Mouse (Mus musculus) frontal cortex, postnatal 25 days (tissue): ENCODE results near the gene Prkg1.

Source experiments
- DNase-seq, 2 experiments: peaks; one replicate each; pipeline ENCODE4 v3.0.0; 2022; ENCODE audit warnings: low spot score in 2 of 2

Prkg1 gene

DNA sequence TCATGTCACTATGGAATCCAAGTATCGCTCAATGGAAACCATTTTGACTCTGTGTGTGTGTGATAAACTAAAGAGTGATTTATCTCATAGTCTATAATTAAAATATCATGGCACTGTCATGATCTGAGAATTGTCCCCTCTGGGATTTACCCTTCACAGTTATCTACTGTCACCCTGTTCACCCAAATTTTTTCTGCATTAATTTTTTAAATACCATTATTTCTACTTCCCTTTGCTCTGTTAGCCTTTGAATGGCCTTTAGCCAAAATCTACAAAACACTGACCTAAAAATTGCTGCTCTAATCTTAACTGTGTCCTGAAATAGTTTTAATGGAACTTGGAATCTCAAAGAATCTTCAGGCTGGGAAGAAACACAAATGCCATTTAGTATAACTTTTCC, 143.1 kb downstream of the Prkg1 start:
- DNase-seq = no peak

DNA sequence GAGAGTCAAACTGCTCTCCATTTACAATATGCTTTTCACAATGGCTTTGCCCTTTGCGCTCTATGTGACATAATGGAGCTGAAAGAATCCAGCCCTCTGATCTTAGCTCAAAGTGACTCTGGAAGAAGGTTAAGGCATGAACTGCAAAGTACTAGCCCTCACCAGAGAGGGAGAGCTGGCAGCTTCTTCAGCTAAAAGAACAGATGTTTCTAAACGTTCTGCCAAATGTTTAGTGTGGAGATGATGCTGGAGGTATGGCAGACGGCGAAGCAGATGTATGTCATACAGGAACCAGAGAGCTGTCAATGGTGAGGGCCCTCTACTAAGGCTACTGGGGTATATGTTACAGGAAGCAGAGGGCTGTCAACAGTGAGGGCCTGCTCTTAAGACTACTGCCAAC, 148.0 kb downstream of the Prkg1 start:
- DNase-seq = no peak

DNA sequence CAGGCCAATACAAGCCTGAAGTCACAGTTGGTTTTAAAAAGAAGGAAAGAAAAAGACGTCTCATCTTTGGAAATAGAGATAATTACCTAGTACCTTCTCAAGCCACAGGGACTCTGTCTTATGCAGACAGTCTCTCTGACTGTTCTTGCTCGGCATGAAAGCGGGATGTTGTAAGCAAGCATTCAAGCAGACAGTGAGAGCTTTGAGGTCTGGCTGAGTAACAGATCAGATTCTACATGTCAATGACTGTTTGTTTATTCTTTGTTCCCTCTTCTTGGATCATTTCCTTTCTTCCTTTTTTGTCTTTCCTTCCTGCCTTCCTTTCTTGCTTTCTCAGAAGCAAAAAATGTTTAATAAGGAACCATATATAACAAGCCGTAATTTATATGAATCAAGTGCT, 148.7 kb downstream of the Prkg1 start:
- no peak for DNase-seq

DNA sequence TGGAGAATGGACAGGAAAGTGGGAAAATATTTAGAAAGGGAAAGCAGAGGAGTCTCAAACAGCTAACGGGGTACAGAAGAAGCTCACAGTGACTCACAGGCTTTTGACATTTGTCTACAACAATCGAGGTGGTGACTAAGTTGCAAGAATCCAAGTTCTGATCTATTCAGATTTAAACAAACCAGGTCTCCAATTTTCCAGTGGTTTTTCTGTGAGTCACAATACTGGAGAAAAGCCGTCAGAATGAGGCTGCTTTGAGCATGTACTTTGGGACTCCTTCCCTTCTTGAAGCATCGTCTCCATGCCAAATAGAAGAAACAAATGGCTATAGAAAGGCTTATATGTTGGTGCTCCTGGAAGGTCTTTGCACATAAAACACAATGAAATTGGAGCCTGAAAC, 151.7 kb downstream of the Prkg1 start:
- no peak for DNase-seq

DNA sequence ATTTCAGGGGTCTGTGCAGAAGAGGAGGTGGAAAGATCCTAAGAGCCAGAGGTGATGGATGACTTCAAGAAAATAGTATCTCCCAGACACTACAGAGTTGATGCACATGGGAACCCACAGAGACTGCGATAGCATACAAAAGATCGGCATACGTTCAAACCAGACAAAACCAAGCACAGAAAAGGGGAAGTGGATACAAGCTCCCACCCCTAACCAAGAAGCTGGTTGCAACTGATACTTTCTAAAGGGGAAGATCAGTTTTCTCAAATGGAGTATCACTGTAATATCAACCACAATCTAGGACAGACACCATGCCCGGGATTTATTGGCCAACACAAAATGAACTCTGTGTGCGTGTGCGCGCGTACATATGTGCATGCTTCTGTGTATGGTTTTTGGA, 162.3 kb downstream of the Prkg1 start:
- DNase-seq = no peak

DNA sequence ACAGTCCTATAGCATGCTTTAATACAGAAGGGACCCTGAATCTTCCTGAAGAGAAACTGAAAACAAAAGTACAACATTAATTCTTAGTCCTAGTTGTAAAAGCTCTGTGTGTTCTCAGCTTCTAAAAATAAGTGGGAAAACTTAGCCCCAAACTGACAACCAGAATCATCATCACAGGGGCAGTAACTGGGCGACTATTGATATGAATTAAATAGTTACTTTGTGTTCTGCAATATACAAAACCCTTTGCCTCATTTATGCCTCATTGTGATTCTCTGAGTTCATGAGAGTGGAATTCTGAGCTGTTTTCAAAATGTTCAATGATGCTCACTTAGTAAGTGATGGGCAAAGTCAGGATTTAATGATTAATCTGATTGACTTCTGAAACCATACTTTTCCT, 170.8 kb downstream of the Prkg1 start:
- no peak for DNase-seq

DNA sequence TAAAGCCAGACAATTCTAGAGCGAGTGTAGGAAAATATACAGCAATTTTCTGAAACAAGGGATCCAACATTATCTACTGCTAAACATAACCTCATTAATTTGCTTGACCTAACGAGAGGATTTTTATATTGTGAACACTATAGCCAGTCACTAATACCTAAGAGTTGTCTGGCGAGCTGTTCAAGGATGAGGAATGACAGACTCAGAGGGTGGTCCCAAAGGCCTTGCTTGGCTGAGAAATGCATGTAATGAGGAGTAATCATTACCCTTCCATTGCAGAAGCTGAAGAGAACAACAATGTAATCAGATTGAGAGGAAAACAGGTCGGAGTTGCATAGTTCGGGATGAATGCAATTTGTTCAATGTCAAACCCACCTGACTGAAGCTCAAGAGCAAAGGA, 174.1 kb downstream of the Prkg1 start:
- DNase-seq = no peak

DNA sequence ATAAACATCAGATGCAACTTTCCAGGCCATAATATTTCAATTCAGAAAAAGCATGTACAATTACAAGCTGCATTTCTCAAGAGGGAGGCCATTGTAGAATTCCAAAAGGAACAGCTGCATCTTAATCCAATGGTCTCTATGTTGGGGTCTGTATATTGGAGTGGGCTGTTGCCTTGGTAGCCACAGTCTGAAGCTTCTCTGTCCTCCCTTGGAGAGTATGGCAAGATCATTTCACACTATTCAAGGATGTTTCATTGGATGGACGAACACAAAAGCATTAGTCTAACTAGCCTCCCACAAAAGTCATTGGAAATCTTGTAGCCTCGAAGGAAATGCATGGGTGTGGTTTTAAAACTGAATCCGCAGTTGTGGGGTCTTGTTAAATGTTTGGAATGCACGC, 187.7 kb downstream of the Prkg1 start:
- DNase-seq = no peak

DNA sequence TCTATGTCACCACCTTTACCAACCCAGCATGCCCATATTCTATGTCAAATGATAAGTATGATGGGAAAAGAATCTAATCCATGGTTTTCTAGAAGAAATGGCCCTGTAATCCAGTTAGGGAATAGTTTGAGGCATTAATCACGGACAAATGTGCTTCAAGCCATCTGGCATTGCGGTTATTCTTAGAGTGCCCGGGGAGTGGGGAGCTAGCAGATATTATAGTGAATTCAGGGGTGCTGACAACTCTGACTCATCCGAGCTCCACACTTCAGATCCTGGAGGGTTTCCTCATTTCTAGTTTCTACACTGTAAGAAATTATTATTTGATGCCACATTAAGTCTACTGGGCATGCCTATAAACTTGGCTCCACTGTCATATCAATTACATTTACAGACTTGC, 200.5 kb downstream of the Prkg1 start:
- DNase-seq = no peak

DNA sequence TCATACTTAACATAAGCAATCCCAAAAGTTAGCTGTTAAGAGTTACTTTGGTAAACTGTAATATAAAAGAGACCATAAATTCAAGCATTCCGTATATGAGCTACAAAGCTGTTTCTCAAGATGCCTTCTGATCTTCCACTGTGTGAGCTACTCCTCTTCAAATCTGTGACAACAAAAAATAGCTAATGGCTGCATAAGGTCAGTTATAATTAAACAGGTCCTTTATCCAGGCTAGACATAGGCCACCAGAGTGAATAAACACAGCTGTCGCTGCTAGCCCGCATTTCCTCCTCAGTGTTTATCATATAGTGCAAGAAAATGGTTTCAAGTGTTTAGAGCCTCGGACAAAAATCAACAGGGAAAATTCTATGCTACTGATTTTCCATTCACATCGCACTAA, 218.8 kb downstream of the Prkg1 start:
- DNase-seq = no peak

DNA sequence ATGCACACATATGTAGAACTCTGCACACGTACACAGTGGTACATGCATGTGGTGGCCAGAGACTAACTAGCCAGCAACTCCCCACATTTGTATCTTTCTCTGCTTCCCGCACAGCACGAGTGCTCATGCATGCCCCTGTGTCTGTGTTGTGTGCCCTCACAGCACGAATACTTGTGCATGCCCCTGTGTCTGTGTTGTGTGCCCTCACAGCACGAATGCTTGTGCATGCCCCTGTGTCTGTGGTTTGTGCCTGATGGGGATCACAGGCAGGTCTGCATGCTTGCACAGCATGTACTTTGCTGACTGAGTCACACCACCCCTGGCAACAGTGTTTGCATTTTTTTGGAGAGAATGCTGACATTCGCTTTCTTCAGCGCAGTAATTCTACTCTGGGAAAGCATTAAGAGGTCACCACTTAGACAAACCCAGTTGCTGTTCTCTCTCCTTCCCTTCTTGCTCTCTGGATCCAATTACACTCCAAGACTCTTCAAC, 233.5 kb downstream of the Prkg1 start:
- no peak for DNase-seq

DNA sequence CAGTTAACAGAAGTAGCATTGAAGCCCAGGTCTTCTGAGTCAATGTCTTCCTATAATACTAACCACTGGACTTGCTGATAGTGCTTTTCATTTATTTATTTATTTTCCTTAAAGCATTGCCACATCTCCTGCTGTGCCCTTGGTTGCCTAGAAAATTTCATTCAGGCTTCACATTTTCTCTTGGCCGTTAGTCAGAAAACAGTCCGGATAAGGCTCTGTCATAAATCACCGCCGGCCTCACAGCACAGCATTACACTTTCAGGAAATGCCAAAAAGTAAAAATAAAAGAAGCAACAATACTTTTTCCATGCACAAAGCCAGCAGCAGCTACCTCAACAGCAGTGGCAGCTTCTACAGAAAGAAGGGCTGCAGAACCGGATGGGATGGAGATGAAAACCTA, 234.2 kb downstream of the Prkg1 start:
- no peak for DNase-seq

DNA sequence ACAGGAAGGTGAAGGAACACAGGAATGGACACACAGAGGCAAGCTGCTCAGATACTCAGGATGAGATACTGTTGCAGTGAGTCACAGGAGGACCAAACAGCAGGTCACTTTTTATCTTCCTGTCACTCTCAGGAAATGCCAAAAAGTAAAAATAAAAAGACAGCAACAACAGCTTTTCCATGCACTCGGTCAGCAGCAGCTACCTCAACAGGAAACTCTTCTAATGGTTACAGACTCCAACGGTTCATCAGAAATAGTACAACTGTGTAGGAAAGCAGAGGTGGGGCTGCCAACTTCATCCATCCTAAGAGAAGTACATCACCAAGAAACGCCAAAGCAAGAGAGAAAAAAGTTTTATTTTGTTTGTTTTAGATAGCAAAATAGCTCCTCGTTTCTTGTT, 234.9 kb downstream of the Prkg1 start:
- DNase-seq = no peak

DNA sequence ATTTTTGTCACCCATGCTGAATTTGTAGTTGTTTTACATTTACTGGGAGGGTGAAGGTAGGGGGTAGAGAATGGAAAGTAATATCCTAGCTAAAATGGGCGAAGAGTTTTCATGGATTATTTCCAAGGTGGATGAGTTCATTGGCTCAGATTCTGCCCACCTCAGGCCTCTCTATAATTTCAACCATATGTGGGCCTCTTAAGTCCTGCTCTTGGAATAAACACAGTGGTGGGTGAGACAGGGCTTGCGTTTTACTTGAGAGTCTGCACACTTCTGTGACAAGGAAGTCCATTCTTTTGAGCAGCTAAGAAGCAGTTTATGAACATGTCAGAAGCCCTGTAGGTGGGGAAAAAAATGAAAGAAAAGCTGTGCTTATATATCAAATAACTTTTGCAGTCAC, 250.3 kb downstream of the Prkg1 start:
- DNase-seq = no peak

DNA sequence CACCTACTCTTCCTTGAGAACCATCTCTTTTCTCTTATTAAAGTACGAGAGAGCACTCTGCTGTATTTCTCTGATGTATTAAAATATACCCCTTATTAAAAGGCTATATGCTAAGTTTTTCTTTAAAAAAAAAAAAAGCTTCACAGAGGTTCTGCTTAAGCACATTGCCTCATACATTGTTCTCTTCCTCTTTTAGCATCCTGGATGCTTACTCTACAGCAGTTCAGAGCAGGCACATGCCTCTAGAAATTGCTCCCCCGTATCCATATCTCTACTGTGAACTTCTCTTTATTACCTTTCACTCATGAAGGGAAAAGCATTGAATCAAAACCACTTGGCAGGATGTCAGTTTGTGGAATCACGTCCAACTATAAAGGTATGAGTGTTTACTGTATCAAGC, 257.0 kb downstream of the Prkg1 start:
- no peak for DNase-seq

DNA sequence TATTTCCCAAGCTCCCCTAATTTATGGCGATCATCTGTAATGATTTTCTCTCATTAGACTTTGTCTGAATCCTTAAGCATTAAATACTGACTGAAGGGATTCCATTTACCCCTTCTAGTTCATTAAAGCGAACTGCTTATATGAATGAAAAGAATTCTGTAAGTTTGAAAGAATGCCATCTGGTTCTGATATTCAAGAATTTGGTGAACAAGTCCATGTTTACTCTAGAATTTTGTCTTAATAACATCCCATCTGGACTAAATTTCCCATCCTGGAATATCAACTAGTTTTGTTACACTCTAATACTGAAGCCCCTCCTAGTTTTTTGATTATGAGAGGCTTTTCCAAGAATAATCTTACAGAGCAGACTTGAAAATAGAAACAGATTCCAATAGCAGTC, 258.5 kb downstream of the Prkg1 start:
- no peak for DNase-seq

DNA sequence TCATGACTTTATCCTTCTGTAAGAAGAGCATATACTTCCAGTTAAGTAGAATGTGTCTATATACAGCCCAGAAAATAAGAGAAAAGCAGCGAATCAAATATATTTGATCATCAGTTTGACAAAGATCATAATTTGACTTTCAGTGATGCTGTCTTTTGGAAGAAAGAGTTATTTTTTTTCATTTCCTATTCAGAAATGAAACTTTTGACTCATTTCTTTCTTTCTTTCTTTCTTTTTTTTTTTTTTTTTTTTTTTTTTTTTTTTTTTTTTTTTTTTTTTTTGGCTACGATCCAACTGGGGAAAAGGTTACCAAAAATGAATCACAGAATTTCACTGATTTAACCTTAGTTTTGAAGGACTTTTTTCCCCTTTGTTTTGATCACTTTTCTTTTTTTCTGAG, 259.8 kb downstream of the Prkg1 start:
- no peak for DNase-seq

DNA sequence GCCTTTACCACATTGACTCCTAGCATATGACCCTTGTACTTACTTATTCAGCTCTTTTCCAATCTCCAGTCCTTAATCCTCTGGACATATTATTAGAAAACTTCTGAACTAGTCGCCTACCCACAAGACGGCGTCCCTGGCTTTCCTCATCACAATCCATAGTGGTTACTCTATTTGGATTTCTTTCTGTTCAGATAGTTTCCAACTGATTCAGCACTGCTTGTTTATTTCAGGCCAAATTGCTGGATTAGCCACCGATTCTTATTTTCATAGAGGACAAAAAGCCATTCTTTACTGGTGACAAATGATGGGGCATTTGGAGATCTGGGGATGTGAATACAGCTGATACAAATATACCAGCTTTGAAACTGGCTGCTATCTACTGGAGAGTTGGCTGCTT, 267.4 kb downstream of the Prkg1 start:
- no peak for DNase-seq

DNA sequence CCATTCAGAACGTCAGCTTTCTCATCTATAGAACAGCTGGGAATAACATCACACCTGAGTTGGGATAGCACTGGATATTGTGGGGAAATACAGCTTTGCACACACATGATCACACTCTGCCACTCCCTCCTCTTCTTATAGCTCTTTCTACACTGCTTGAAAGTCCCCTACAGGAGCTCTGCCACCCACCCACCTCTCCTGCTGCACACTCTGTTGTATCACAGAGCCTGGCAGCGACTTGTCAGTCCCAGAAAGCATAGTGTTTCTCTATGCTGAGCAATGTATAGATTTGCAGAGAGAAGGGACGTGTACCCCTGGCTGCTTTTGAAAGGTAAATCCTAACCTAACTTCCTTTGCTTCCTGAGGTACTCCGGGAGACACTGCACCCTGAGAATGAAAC, 275.2 kb downstream of the Prkg1 start:
- no peak for DNase-seq

DNA sequence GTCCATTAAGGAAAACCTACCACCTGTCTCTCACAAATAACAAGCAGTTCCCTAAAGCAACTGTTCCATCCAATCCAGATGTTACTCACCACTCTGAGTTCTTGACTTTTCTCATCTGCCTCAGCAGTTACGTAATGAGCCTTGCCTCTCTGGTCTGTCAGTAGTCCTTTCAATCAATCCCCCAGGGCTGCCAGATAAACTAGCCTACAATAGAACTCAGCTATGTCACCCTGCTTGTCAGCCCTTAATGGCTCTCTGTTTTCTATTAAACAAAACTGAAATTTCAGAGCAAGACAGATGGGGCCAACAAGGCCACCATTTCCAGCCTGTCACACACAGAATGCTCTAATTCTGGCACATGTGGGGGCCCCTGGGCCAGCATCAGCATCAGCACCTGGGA, 293.1 kb downstream of the Prkg1 start:
- no peak for DNase-seq

DNA sequence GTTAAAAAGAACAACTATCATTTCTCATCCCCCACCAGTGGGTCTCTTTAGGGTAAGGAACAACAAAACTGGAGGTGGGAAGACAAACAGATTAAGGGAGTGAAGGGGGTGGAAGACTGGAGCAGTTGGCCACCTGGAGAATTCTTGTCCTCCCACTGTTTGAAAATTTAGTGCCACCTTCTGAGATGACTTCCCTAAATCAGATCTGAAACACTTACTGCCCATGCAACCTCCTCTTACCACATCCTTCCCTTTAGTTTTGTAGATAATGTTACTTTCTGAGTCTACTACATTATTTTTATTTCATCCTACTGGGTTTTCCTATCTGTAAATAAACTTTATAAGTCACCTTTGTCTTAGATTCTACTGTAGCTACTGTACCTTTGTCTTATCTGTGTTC, 304.6 kb downstream of the Prkg1 start:
- DNase-seq = no peak

DNA sequence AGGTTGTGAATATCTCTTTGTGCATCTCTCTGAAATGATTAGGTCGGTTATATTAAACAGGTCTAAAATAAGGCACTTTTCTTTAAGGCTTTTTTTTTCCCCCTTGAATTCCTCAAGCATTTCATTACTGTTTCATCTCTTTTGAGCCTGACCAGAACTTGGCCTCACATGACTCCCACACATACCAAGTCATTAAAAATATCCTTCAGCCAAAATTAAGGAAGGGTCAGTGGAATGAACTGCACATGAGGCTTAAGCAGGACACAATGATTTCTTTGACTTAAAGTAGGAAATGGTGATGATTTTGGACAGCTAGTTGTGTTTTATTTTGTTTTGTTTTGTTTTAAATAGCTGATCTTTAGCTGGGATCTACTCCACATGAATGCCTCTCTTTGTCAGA, 320.7 kb downstream of the Prkg1 start:
- no peak for DNase-seq

DNA sequence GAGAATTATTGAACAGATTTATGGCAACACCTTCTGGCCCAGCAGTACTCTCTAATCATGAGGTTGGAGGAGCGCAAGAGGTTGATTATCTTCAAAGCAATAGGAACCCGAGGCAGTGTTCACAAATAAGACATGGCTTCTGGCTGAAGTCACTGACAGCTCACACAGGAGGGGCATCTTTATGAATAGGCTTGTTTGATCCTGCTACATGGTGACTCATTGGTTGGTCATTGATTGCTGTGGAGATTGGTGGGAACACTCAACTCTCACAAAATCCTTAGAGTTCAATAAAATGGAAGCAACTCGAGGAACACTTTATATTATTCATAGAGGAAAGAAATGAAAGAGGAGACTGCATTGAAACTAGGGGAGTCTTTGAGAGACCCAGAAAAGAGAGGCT, 322.5 kb downstream of the Prkg1 start:
- no peak for DNase-seq

DNA sequence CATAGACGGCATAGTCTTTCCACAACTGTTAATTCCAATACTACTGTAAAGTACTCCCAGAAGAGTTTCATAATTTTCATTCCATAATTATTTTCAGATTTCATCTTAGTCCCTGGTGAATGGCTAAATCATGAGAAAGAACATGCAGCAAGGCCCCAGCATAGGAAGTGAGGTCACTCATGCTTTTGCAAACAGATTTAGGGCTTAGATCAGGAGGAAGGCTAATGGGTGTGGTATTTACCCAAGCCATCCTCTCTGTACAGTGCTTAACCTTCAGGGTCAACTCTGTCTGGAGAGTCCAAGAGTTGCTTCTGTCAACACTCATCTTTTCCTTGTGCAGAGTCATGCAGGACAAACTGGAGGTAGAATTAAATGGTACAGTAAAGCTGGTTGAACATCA, 331.4 kb downstream of the Prkg1 start:
- no peak for DNase-seq

DNA sequence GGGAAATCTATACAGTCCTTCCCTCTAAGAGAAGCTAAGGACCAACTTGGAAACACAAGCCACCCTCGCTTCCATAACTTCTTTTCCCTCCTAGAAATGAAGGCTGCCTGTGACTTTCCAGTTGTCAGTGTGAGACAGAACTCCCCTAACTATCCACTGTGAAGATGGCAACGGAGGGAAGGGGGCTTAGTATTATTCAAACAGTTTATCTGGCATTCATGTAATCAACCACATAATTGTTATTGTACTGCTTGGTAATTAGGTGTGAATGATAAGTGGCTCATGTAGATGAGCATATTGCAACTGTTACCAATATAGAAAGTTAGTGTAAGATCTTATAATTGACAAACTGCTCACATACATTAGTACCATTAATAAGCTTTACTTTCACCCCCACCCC, 333.4 kb downstream of the Prkg1 start:
- DNase-seq = no peak
